Mouse (Mus musculus) liver, postnatal 0 days (tissue): ENCODE measurements at regions not wholly inside any gene's neighbourhood (a gene's known extent, or its start where the extent isn't known, plus 50 kb on each side); places are given as distances from the start of the nearest gene placed in this dataset.

Experiments used
- CTCF ChIP-seq: sonication (generic); IDR thresholded peaks from 2 replicates; pipeline ENCODE4 v1.5.1; 2016; ENCODE audit warnings: antibody characterized with exemption, low read depth
- EP300 ChIP-seq: IDR thresholded peaks from 2 replicates; pipeline ENCODE4 v1.6.1; 2016; ENCODE audit warnings: antibody characterized with exemption, low read depth, mild to moderate bottlenecking

DNA sequence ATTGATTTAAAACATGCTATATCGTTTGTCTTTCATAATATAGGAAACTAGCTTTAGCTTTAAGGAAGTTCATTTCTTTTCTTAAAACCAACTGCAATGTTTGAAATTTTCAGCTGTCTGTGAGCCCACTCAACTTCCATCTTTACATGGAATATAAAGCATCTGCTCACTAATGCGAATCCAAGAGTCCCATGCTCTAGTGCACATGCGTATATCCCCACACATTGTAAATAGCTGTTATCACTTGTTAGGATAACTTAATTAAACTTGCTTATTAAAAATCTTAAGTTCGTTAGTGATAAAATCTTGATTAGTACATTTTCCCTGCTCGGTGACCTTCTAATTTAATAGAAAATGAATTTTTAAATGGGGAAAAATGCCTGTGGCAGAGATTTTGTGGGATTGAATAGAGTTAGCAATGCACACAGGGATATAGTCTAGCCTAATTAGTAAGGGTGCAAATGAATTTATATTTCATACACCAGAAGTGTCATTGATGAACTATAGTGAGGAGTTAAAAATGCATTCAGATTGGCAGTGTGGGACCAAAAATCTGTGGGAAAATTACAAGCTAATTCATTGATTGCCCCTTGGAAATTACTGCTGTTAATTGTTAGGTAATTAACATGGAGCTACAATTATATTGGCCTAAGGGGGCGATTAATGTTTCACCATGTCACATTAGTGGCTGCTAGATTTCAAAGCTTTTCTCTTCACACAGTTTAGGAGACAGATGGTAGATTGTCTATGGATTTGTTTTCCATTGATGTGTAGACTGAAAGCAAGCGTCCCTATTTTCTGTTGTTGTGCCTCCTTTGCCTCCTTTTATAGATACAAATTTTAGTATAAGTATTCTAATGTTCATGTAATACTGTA, 1919.0 kb upstream of the Gm8797 start:
- no peak for TF ChIP-seq CTCF
- no peak for TF ChIP-seq EP300
